Mouse (Mus musculus): ENCODE measurements around the gene 4933415A04Rik.

- TF ChIP-seq CTCF (IDR thresholded peaks at IDR 0.05; ENCODE audit: extremely low read depth, insufficient read length, insufficient replicate concordance, low read depth, low read length) (no peak), POLR2A (IDR thresholded peaks at IDR 0.05; ENCODE audit: low read depth, low read length) (no peak)
Observed at GRCm38 (mm10) chr11:43608440-43608839, 21.6 kb downstream of the 4933415A04Rik start.

Data from small intestine, adult 2 months (tissue).